ENCODE assay signal across 9 mouse cellular contexts in the genomic region with DNA sequence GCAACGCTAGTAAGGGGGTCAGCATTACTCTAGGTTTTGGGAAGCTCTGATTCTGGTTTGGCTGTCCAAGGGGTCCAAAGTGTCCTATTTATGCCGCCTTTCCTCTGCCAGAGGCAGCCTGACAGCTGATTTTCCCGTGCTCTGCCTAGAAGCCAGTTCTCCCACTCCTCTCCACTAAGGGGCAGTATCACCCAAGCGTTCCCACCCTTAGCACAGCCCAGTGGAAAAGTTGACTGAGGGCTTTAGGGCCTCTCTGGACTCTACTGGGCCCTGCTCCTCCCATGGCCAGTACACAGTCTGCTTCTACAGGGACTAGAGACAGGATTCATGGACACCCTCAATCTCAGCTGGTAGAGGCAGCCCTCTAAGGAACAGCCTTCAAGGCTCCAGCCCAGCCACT. TPM values are rescaled to one million over a fixed set of nuclear protein-coding genes. Genes with fewer than 3 reads are reported as not detected.
DNase-seq lines count a peak whose midpoint lies in the region; ATAC-seq and TF ChIP-seq lines count a peak whose summit lies in the region.
"Had no signal": no experiment of that assay in that cellular context is flagged by ENCODE, and none has a peak within 500 bp of the region (broad histone marks: within the 10 kb centered on the region; RNA-seq: fewer than 3 reads in every experiment).

No protein-coding gene starts in this region.

- peak; percentile 58 for DNase-seq in G1E (ENCODE audit: low spot score)
- DNase-seq in heart, postnatal 10 days = peak; percentile 87 to 90
- peak; percentile 83 for DNase-seq in kidney, postnatal 14 days
- DNase-seq in lung, adult 2 months = peak; percentile 57
- peak; percentile 76 for DNase-seq in thymus, postnatal 25 days

- H3K9ac ChIP-seq in forebrain, embryonic 13.5 days = no peak overlapping the region; the same call in 1 of the 2 replicates

- no peaks in the 10 kb centered on the region for H3K9me3 ChIP-seq in G1E (replicated peaks)
- no peaks in the 10 kb centered on the region for H3K9me3 ChIP-seq in forebrain, embryonic 13.5 days (replicated peaks)

- no peak for ATAC-seq in G1E (ENCODE audit: extremely low read depth, insufficient number of reproducible peaks, low FRiP score, poor library complexity, severe bottlenecking)
- peak; percentile 56; the same call in 1 of the 2 replicates for ATAC-seq in cerebellum, adult (ENCODE audit: insufficient number of reproducible peaks, low FRiP score, low TSS enrichment)
- peak; percentile 73 for ATAC-seq in forebrain, embryonic 13.5 days
- peak; percentile 54 for ATAC-seq in neutrophil, adult 5-6 weeks (ENCODE audit: extremely low read depth, insufficient number of reproducible peaks, low FRiP score, poor library complexity, severe bottlenecking)

- peaks cover 46% of the 10 kb centered on the region for H3K4me1 ChIP-seq in G1E (ENCODE audit: insufficient read depth, low read depth, low read length)
- H3K4me1 ChIP-seq in forebrain, embryonic 13.5 days = peaks cover 47% of the 10 kb centered on the region
- peaks cover 4% of the 10 kb centered on the region for H3K4me1 ChIP-seq in lung, adult 2 months (ENCODE audit: control insufficient read depth, insufficient read depth, low read length)

- no peak overlapping the region for H3K27ac ChIP-seq in forebrain, embryonic 13.5 days

- H3K4me2 ChIP-seq in forebrain, embryonic 13.5 days = no peak overlapping the region

- intact Hi-C loops in heart, postnatal 10 days (cut with DNase I) = loop anchor here (1.0 kb wide), 1 partner anchor 108 kb away; no protein-coding TSS in a partner anchor

- H3K4me3 ChIP-seq in G1E (ENCODE audit: low read depth, low read length) = no peak overlapping the region
- no peak overlapping the region for H3K4me3 ChIP-seq in forebrain, embryonic 13.5 days
- no peak overlapping the region for H3K4me3 ChIP-seq in lung, adult 2 months (replicated peaks; ENCODE audit: extremely low read depth, low read depth, low read length)

- 2% methylated on average over 4 of the region's 4 CpGs for WGBS in forebrain, embryonic 13.5 days
- WGBS in lung, adult 2 months = 12% methylated on average over 4 of the region's 4 CpGs

- peaks cover 84% of the 10 kb centered on the region for H3K36me3 ChIP-seq in G1E (replicated peaks)
- no peaks in the 10 kb centered on the region for H3K36me3 ChIP-seq in forebrain, embryonic 13.5 days (ENCODE audit: poor library complexity, severe bottlenecking)

- no peak for TF ChIP-seq POLR2A in lung, adult 2 months (IDR thresholded peaks at IDR 0.05; ENCODE audit: borderline replicate concordance, extremely low read depth, low read depth, low read length)

- TF ChIP-seq CTCF in G1E (IDR thresholded peaks at IDR 0.05; ENCODE audit: low read depth, low read length) = peak; percentile 63
- peak; percentile 89 for TF ChIP-seq CTCF in lung, adult 2 months (IDR thresholded peaks at IDR 0.05; ENCODE audit: insufficient read depth, low read length)

- H3K27me3 ChIP-seq in G1E (ENCODE audit: insufficient read depth, low read length) = peaks cover 27% of the 10 kb centered on the region; the same call in 1 of the 2 replicates
- H3K27me3 ChIP-seq in forebrain, embryonic 13.5 days = no peaks in the 10 kb centered on the region

RNA-seq across cellular contexts. Expression of gene 4930404H24Rik, which starts 14.0 kb away (rescaled TPM):
- total RNA-seq in G1E (2014; fragmentation: Nextera tagmentation) (not detected in 2 replicates), G1E (2017) (not detected in 2 replicates)
- not detected in 2 replicates for polyA plus RNA-seq in G1E (2012)
- not detected in 2 replicates for polyA plus RNA-seq in forebrain, embryonic 13.5 days (2015; fragmentation: Nextera tagmentation; extraction: Ambion mirVana)
- total RNA-seq in heart, postnatal 10 days (2021) = not detected
- not detected in 2 replicates for polyA plus RNA-seq in lung, adult 2 months (2012; rRNA removed)
- not detected in 2 replicates for total RNA-seq in neutrophil, adult 5-6 weeks (2017)
- polyA plus RNA-seq: frontal cortex, adult 2 months had no signal

RNA-seq across cellular contexts. Expression of gene Nol4l, which starts 51.2 kb away (rescaled TPM):
- total RNA-seq in G1E (2014; fragmentation: Nextera tagmentation) = 39.2 and 45.3 TPM in 2 replicates
- 13.5 and 13.9 TPM in 2 replicates for total RNA-seq in G1E (2017)
- 19.8 and 23.4 TPM in 2 replicates for polyA plus RNA-seq in G1E (2012)
- 32.1 and 36.7 TPM in 2 replicates for polyA plus RNA-seq in forebrain, embryonic 13.5 days (2015; fragmentation: Nextera tagmentation; extraction: Ambion mirVana)
- 10 to 100 TPM in 1 of 2 experiments, 1 to 10 TPM in 1; 9.5 to 10.4 TPM for total RNA-seq in heart, postnatal 10 days (2021)
- 14.7 TPM in 2 replicates for polyA plus RNA-seq in lung, adult 2 months (2012; rRNA removed)
- total RNA-seq in neutrophil, adult 5-6 weeks (2017) = 1.4 and 2.0 TPM in 2 replicates
